Mouse (Mus musculus): ENCODE data around the gene Ppm1l. TPM values are rescaled to one million over a fixed set of nuclear protein-coding genes. Genes with fewer than 3 reads are reported as not detected.

The Ppm1l gene
- polyA plus RNA-seq, 1 experiment from 2014 or later = 23.3 TPM

GRCm38 (mm10) chr3:69583798-69584197 lies 267.1 kb downstream of the Ppm1l start:
- no peaks in the 10 kb centered on the region for H3K4me1 ChIP-seq (ENCODE audit: control insufficient read depth, insufficient read depth, low read length)
- H3K27me3 ChIP-seq (ENCODE audit: control insufficient read depth, insufficient read depth, low read length) = no peaks in the 10 kb centered on the region
- 76% methylated on average over 1 of the region's 1 CpGs for WGBS
- no peak overlapping the region for H3K9ac ChIP-seq (replicated peaks; ENCODE audit: low read depth, low read length)
- ATAC-seq (ENCODE audit: low read depth) = no peak
- no peaks in the 10 kb centered on the region for H3K9me3 ChIP-seq (ENCODE audit: control insufficient read depth, low read length)
- H3K4me3 ChIP-seq (ENCODE audit: low read depth, low read length) = no peak overlapping the region
- H3K4me2 ChIP-seq (ENCODE audit: low read depth, low read length) = no peak overlapping the region
- H3K27ac ChIP-seq (ENCODE audit: low read depth, low read length) = no peak overlapping the region
- H3K36me3 ChIP-seq (ENCODE audit: control insufficient read depth, insufficient read depth, low read length) = no peaks in the 10 kb centered on the region

- Histone ChIP-seq H3K4me1 (ENCODE audit: control insufficient read depth, insufficient read depth, low read length) (no peaks in the 10 kb centered on the region), H3K27ac (ENCODE audit: low read depth, low read length) (no peak overlapping the region), H3K36me3 (ENCODE audit: control insufficient read depth, insufficient read depth, low read length) (no peaks in the 10 kb centered on the region), H3K27me3 (ENCODE audit: control insufficient read depth, insufficient read depth, low read length) (no peaks in the 10 kb centered on the region), H3K4me2 (ENCODE audit: low read depth, low read length) (no peak overlapping the region), H3K4me3 (ENCODE audit: low read depth, low read length) (no peak overlapping the region), H3K9ac (replicated peaks; ENCODE audit: low read depth, low read length) (no peak overlapping the region), H3K9me3 (ENCODE audit: control insufficient read depth, low read length) (no peaks in the 10 kb centered on the region)
- ATAC-seq (ENCODE audit: low read depth) = no peak
- 58% methylated on average over 10 of the region's 10 CpGs for WGBS
Observed at GRCm38 (mm10) chr3:69588101-69588760, 271.6 kb downstream of the Ppm1l start.

GRCm38 (mm10) chr3:69593426-69593825 lies 276.8 kb downstream of the Ppm1l start:
- Histone ChIP-seq H3K4me1 (ENCODE audit: control insufficient read depth, insufficient read depth, low read length) (peaks cover 12% of the 10 kb centered on the region; the same call in 1 of the 2 replicates), H3K27ac (ENCODE audit: low read depth, low read length) (no peak overlapping the region), H3K9ac (replicated peaks; ENCODE audit: low read depth, low read length) (no peak overlapping the region), H3K4me2 (ENCODE audit: low read depth, low read length) (no peak overlapping the region), H3K4me3 (ENCODE audit: low read depth, low read length) (no peak overlapping the region), H3K36me3 (ENCODE audit: control insufficient read depth, insufficient read depth, low read length) (no peaks in the 10 kb centered on the region), H3K9me3 (ENCODE audit: control insufficient read depth, low read length) (no peaks in the 10 kb centered on the region), H3K27me3 (ENCODE audit: control insufficient read depth, insufficient read depth, low read length) (no peaks in the 10 kb centered on the region)
- WGBS = 90% methylated on average over 8 of the region's 8 CpGs
- ATAC-seq (ENCODE audit: low read depth) = no peak

GRCm38 (mm10) chr3:69594071-69594470 lies 277.4 kb downstream of the Ppm1l start:
- ATAC-seq (ENCODE audit: low read depth) = no peak

GRCm38 (mm10) chr3:69596116-69596515 lies 279.5 kb downstream of the Ppm1l start:
- no peak for ATAC-seq (ENCODE audit: low read depth)
- no peaks in the 10 kb centered on the region for H3K9me3 ChIP-seq (ENCODE audit: control insufficient read depth, low read length)
- H3K36me3 ChIP-seq (ENCODE audit: control insufficient read depth, insufficient read depth, low read length) = no peaks in the 10 kb centered on the region
- no peak overlapping the region for H3K9ac ChIP-seq (replicated peaks; ENCODE audit: low read depth, low read length)
- H3K4me1 ChIP-seq (ENCODE audit: control insufficient read depth, insufficient read depth, low read length) = peaks cover 12% of the 10 kb centered on the region; the same call in 1 of the 2 replicates
- H3K4me3 ChIP-seq (ENCODE audit: low read depth, low read length) = no peak overlapping the region
- WGBS = 82% methylated on average over 3 of the region's 3 CpGs
- H3K27me3 ChIP-seq (ENCODE audit: control insufficient read depth, insufficient read depth, low read length) = no peaks in the 10 kb centered on the region
- no peak overlapping the region for H3K4me2 ChIP-seq (ENCODE audit: low read depth, low read length)
- no peak overlapping the region for H3K27ac ChIP-seq (ENCODE audit: low read depth, low read length)

More at GRCm38 (mm10) chr3:69594071-69594470, 277.4 kb downstream of the Ppm1l start:
- 68% methylated on average over 9 of the region's 9 CpGs for WGBS
- H3K9me3 ChIP-seq (ENCODE audit: control insufficient read depth, low read length) = no peaks in the 10 kb centered on the region
- no peaks in the 10 kb centered on the region for H3K36me3 ChIP-seq (ENCODE audit: control insufficient read depth, insufficient read depth, low read length)
- no peak overlapping the region for H3K4me2 ChIP-seq (ENCODE audit: low read depth, low read length)
- H3K4me1 ChIP-seq (ENCODE audit: control insufficient read depth, insufficient read depth, low read length) = peaks cover 12% of the 10 kb centered on the region; the same call in 1 of the 2 replicates
- no peak overlapping the region for H3K4me3 ChIP-seq (ENCODE audit: low read depth, low read length)
- no peak overlapping the region for H3K9ac ChIP-seq (replicated peaks; ENCODE audit: low read depth, low read length)
- no peak overlapping the region for H3K27ac ChIP-seq (ENCODE audit: low read depth, low read length)
- H3K27me3 ChIP-seq (ENCODE audit: control insufficient read depth, insufficient read depth, low read length) = no peaks in the 10 kb centered on the region

- no peaks in the 10 kb centered on the region for H3K36me3 ChIP-seq (ENCODE audit: control insufficient read depth, insufficient read depth, low read length)
- H3K27me3 ChIP-seq (ENCODE audit: control insufficient read depth, insufficient read depth, low read length) = no peaks in the 10 kb centered on the region
- peak overlapping the region; percentile 75 for H3K4me2 ChIP-seq (ENCODE audit: low read depth, low read length)
- peaks cover 12% of the 10 kb centered on the region; the same call in 1 of the 2 replicates for H3K4me1 ChIP-seq (ENCODE audit: control insufficient read depth, insufficient read depth, low read length)
- ATAC-seq (ENCODE audit: low read depth) = no peak
- no peak overlapping the region for H3K27ac ChIP-seq (ENCODE audit: low read depth, low read length)
- H3K9me3 ChIP-seq (ENCODE audit: control insufficient read depth, low read length) = no peaks in the 10 kb centered on the region
- WGBS = 86% methylated on average over 6 of the region's 6 CpGs
- H3K4me3 ChIP-seq (ENCODE audit: low read depth, low read length) = peak overlapping the region; percentile 76
- no peak overlapping the region for H3K9ac ChIP-seq (replicated peaks; ENCODE audit: low read depth, low read length)
Observed at GRCm38 (mm10) chr3:69597211-69597610, 280.6 kb downstream of the Ppm1l start.

GRCm38 (mm10) chr3:69597816-69598215 lies 281.2 kb downstream of the Ppm1l start:
- Histone ChIP-seq H3K4me2 (ENCODE audit: low read depth, low read length) (peak overlapping the region; percentile 75), H3K4me3 (ENCODE audit: low read depth, low read length) (peak overlapping the region; percentile 76), H3K36me3 (ENCODE audit: control insufficient read depth, insufficient read depth, low read length) (no peaks in the 10 kb centered on the region), H3K27me3 (ENCODE audit: control insufficient read depth, insufficient read depth, low read length) (no peaks in the 10 kb centered on the region), H3K9me3 (ENCODE audit: control insufficient read depth, low read length) (no peaks in the 10 kb centered on the region), H3K27ac (ENCODE audit: low read depth, low read length) (peak overlapping the region; percentile 70; the same call in 1 of the 2 replicates), H3K9ac (replicated peaks; ENCODE audit: low read depth, low read length) (peak overlapping the region; percentile 87), H3K4me1 (ENCODE audit: control insufficient read depth, insufficient read depth, low read length) (peaks cover 12% of the 10 kb centered on the region; the same call in 1 of the 2 replicates)
- 5% methylated on average over 7 of the region's 7 CpGs for WGBS
- 0 out of 2 replicates have a peak, but pooled peaks have one; percentile 6 for ATAC-seq (ENCODE audit: low read depth)

- H3K9me3 ChIP-seq (ENCODE audit: control insufficient read depth, low read length) = no peaks in the 10 kb centered on the region
- H3K27ac ChIP-seq (ENCODE audit: low read depth, low read length) = peak within 1 kb of the TSS; percentile 70
- H3K4me1 ChIP-seq (ENCODE audit: control insufficient read depth, insufficient read depth, low read length) = peaks cover 12% of the 10 kb centered on the region; the same call in 1 of the 2 replicates
- H3K9ac ChIP-seq (replicated peaks; ENCODE audit: low read depth, low read length) = peak within 1 kb of the TSS; percentile 87
- no peaks in the 10 kb centered on the region for H3K27me3 ChIP-seq (ENCODE audit: control insufficient read depth, insufficient read depth, low read length)
- H3K36me3 ChIP-seq (ENCODE audit: control insufficient read depth, insufficient read depth, low read length) = no peaks in the 10 kb centered on the region
- ATAC-seq (ENCODE audit: low read depth) = peak; percentile 90
- peak within 1 kb of the TSS; percentile 75 for H3K4me2 ChIP-seq (ENCODE audit: low read depth, low read length)
- 0% methylated on average over 69 of the region's 99 CpGs for WGBS
- peak within 1 kb of the TSS; percentile 76 for H3K4me3 ChIP-seq (ENCODE audit: low read depth, low read length)
Observed at GRCm38 (mm10) chr3:69598261-69599165, 281.9 kb downstream of the Ppm1l start, which contains the start of gene B3galnt1. Gene B3galnt1 (minus strand): TSS chr3:69598960.

GRCm38 (mm10) chr3:69599166-69599500 lies 282.5 kb downstream of the Ppm1l start:
- peaks cover 12% of the 10 kb centered on the region; the same call in 1 of the 2 replicates for H3K4me1 ChIP-seq (ENCODE audit: control insufficient read depth, insufficient read depth, low read length)
- H3K27me3 ChIP-seq (ENCODE audit: control insufficient read depth, insufficient read depth, low read length) = no peaks in the 10 kb centered on the region
- peak overlapping the region; percentile 87 for H3K9ac ChIP-seq (replicated peaks; ENCODE audit: low read depth, low read length)
- 8% methylated on average over 5 of the region's 5 CpGs for WGBS
- peak overlapping the region; percentile 75 for H3K4me2 ChIP-seq (ENCODE audit: low read depth, low read length)
- ATAC-seq (ENCODE audit: low read depth) = peak; percentile 51
- peak overlapping the region; percentile 76 for H3K4me3 ChIP-seq (ENCODE audit: low read depth, low read length)
- peak overlapping the region; percentile 70; the same call in 1 of the 2 replicates for H3K27ac ChIP-seq (ENCODE audit: low read depth, low read length)
- no peaks in the 10 kb centered on the region for H3K9me3 ChIP-seq (ENCODE audit: control insufficient read depth, low read length)
- H3K36me3 ChIP-seq (ENCODE audit: control insufficient read depth, insufficient read depth, low read length) = no peaks in the 10 kb centered on the region
